8 mouse cellular contexts compared by ENCODE assay signal in genomic region chr8:83874881-83875655, GRCm38 (mm10). TPM values are rescaled to one million over a fixed set of nuclear protein-coding genes. Genes with fewer than 3 reads are reported as not detected.
DNase-seq lines count a peak whose midpoint lies in the region; ATAC-seq and TF ChIP-seq lines count a peak whose summit lies in the region.

No protein-coding gene starts in this region.

- no peak for ATAC-seq in megakaryocyte, adult 5-6 weeks (ENCODE audit: poor library complexity, severe bottlenecking)
- ATAC-seq in heart, embryonic 12.5 days (ENCODE audit: insufficient number of reproducible peaks, low FRiP score), result peak; percentile 67
- ATAC-seq in lung, embryonic 14.5 days (ENCODE audit: insufficient read depth), result peak; percentile 92

- H3K27me3 ChIP-seq in megakaryocyte, embryonic 14.5 days (replicated peaks), result peaks cover 69% of the 10 kb centered on the region
- peaks cover 52% of the 10 kb centered on the region for H3K27me3 ChIP-seq in embryonic facial prominence, embryonic 10.5 days (replicated peaks; ENCODE audit: low read depth, poor library complexity, severe bottlenecking)
- H3K27me3 ChIP-seq in heart, embryonic 12.5 days (replicated peaks), result peaks cover 13% of the 10 kb centered on the region
- peaks cover 10% of the 10 kb centered on the region for H3K27me3 ChIP-seq in lung, embryonic 14.5 days (ENCODE audit: insufficient read depth, low read length)

- DNase-seq in embryonic facial prominence, embryonic 10.5 days (ENCODE audit: low spot score), result peak; percentile 82
- DNase-seq in kidney, postnatal 36 days, result peak; percentile 29 to 51
- peak; percentile 87 for DNase-seq in lung, embryonic 14.5 days
- DNase-seq in ovary, postnatal 14 days (ENCODE audit: low spot score), result peak; percentile 52
- no peak for DNase-seq in thymus, adult 18-20 months

- peak overlapping the region; percentile 82 for H3K9ac ChIP-seq in heart, embryonic 12.5 days
- H3K9ac ChIP-seq in lung, embryonic 14.5 days, result peak overlapping the region; percentile 76

- no peaks in the 10 kb centered on the region for H3K36me3 ChIP-seq in megakaryocyte, embryonic 14.5 days (replicated peaks; ENCODE audit: low read length)
- H3K36me3 ChIP-seq in embryonic facial prominence, embryonic 10.5 days (replicated peaks), result no peaks in the 10 kb centered on the region
- H3K36me3 ChIP-seq in heart, embryonic 12.5 days, result no peaks in the 10 kb centered on the region
- no peaks in the 10 kb centered on the region for H3K36me3 ChIP-seq in lung, embryonic 14.5 days (ENCODE audit: insufficient read depth)

- H3K4me2 ChIP-seq in heart, embryonic 12.5 days, result peak overlapping the region; percentile 94
- H3K4me2 ChIP-seq in lung, embryonic 14.5 days, result peak overlapping the region; percentile 95

- H3K9me3 ChIP-seq in megakaryocyte, embryonic 14.5 days, result peaks cover 26% of the 10 kb centered on the region
- 0 out of 2 replicates have a peak, but pooled peaks cover 2% of the 10 kb centered on the region for H3K9me3 ChIP-seq in embryonic facial prominence, embryonic 10.5 days
- H3K9me3 ChIP-seq in heart, embryonic 12.5 days (replicated peaks), result peaks cover 10% of the 10 kb centered on the region; the same call in 1 of the 2 replicates
- no peaks in the 10 kb centered on the region for H3K9me3 ChIP-seq in lung, embryonic 14.5 days (ENCODE audit: low read depth, low read length)

- H3K4me3 ChIP-seq in megakaryocyte, embryonic 14.5 days (replicated peaks), result peak overlapping the region; percentile 90
- peak overlapping the region; percentile 77 for H3K4me3 ChIP-seq in embryonic facial prominence, embryonic 10.5 days
- peak overlapping the region; percentile 60 for H3K4me3 ChIP-seq in heart, embryonic 12.5 days
- peak overlapping the region; percentile 72 for H3K4me3 ChIP-seq in lung, embryonic 14.5 days (ENCODE audit: low read depth, low read length)

- peaks cover 32% of the 10 kb centered on the region for H3K4me1 ChIP-seq in megakaryocyte, embryonic 14.5 days
- peaks cover 27% of the 10 kb centered on the region for H3K4me1 ChIP-seq in embryonic facial prominence, embryonic 10.5 days
- H3K4me1 ChIP-seq in heart, embryonic 12.5 days (replicated peaks), result peaks cover 21% of the 10 kb centered on the region
- peaks cover 4% of the 10 kb centered on the region; the same call in 1 of the 2 replicates for H3K4me1 ChIP-seq in lung, embryonic 14.5 days (ENCODE audit: insufficient read depth)

- TF ChIP-seq CTCF in lung, embryonic 14.5 days (IDR thresholded peaks at IDR 0.05; ENCODE audit: low read depth), result no peak

- H3K27ac ChIP-seq in embryonic facial prominence, embryonic 10.5 days (replicated peaks), result peak overlapping the region; percentile 84
- 0 out of 2 replicates have a peak overlapping the region, but pooled peaks have one; percentile 8 for H3K27ac ChIP-seq in heart, embryonic 12.5 days (ENCODE audit: poor library complexity, severe bottlenecking)
- peak overlapping the region; percentile 87 for H3K27ac ChIP-seq in lung, embryonic 14.5 days (ENCODE audit: low read depth)

- under 1% methylated on average over 64 of the region's 66 CpGs for WGBS in embryonic facial prominence, embryonic 10.5 days
- WGBS in heart, embryonic 12.5 days, result under 1% methylated on average over 55 of the region's 66 CpGs
- WGBS in lung, embryonic 14.5 days, result under 1% methylated on average over 59 of the region's 66 CpGs

RNA-seq across cellular contexts. Expression of gene Adgrl1, which starts 24.8 kb away (rescaled TPM):
- 6.8 and 10.5 TPM in 2 replicates for polyA plus RNA-seq in megakaryocyte, embryonic 14.5 days (2012; ENCODE audit: insufficient read depth, low replicate concordance)
- 2.4 and 3.6 TPM in 2 replicates for total RNA-seq in megakaryocyte, adult 5-6 weeks (2015)
- 1.7 TPM in 2 replicates for total RNA-seq in megakaryocyte, adult 5-6 weeks (2017)
- polyA plus RNA-seq in embryonic facial prominence, embryonic 10.5 days (2016; fragmentation: Nextera tagmentation; extraction: Ambion mirVana), result 12.4 and 13.9 TPM in 2 replicates
- 11.2 and 11.4 TPM in 2 replicates for polyA plus RNA-seq in heart, embryonic 12.5 days (2016; fragmentation: Nextera tagmentation; extraction: Ambion mirVana)
- 23.3 and 29.1 TPM in 2 replicates for polyA plus RNA-seq in lung, embryonic 14.5 days (2014; fragmentation: Nextera tagmentation; extraction: Ambion mirVana)

Comparison
In these comparisons a context has a peak if more than half of its experiments do, and no peak if none do; other contexts are left out.
1. DNase-seq: peak in embryonic facial prominence, embryonic 10.5 days (single experiment), kidney, postnatal 36 days (2 of 2), lung, embryonic 14.5 days (single experiment) and ovary, postnatal 14 days (single experiment); none in thymus, adult 18-20 months (0 of 2).
2. H3K27ac ChIP-seq: peak in every context shown above with its lines; median percentile 87 in lung, embryonic 14.5 days; 84 in embryonic facial prominence, embryonic 10.5 days; 8 in heart, embryonic 12.5 days.
3. Peak in every context shown above with its lines, with median percentiles within 50 percentile points of each other: H3K4me3 ChIP-seq.